Mouse (Mus musculus) olfactory bulb, adult 2 months (tissue): Measurements from ENCODE around the gene Fcgr3.

Source experiments
- CTCF ChIP-seq: fragments of 200-500 bp; IDR thresholded peaks from 2 replicates; pipeline ENCODE4 v1.5.1; 2012; ENCODE audit warnings: low read depth, mild to moderate bottlenecking, low read length, moderate library complexity; ENCODE audit not compliant: insufficient read depth
- POLR2A ChIP-seq: fragments of 200-500 bp; IDR thresholded peaks from 2 replicates; pipeline ENCODE4 v1.6.1; 2012; ENCODE audit warnings: mild to moderate bottlenecking, low read depth, low read length, moderate library complexity; ENCODE audit not compliant: insufficient read depth

- TF ChIP-seq CTCF, result no peak
- no peak for TF ChIP-seq POLR2A
These were observed 48.3 kb upstream of the Fcgr3 start for GRCm38 (mm10) chr1:171112986-171113385.
